Mouse (Mus musculus): Measurements from ENCODE around the gene Reln. TPM values are rescaled to one million over a fixed set of nuclear protein-coding genes. Genes with fewer than 3 reads are reported as not detected.

The Reln gene
- polyA plus RNA-seq, 1 experiment = 6.4 TPM

DNA sequence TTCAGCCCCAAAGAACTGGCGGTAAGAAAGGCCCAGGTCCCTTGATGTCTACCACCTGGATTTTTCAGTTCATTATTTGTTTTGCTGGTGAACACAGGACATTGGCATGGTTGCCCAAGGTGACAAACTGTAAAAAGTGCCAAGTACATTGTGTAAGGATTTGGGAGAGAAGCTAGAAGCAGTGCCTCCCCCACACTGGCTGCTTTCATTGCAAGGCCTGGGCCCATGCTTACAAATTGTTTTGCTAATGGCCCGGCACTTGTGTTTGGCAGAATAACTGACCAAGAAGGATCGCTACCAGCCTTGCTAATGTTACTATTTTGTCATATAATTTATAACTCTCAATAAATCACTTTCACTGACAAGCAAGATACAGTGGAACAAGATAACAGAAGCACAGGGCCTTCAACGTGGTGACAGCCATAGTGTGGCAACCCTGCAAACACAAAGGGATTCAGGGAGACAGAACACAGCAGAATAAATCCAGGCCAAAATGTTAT lies 425.2 kb downstream of the Reln start:
- 58% methylated on average over 4 of the region's 4 CpGs for WGBS
- H3K4me3 ChIP-seq (replicated peaks; ENCODE audit: extremely low read depth, low read depth, low read length) = no peak overlapping the region
- TF ChIP-seq CTCF (IDR thresholded peaks at IDR 0.05; ENCODE audit: insufficient read depth, low read length) = no peak
- no peak for TF ChIP-seq POLR2A (IDR thresholded peaks at IDR 0.05; ENCODE audit: borderline replicate concordance, extremely low read depth, low read depth, low read length)
- DNase-seq = no peak
- H3K4me1 ChIP-seq (ENCODE audit: control insufficient read depth, insufficient read depth, low read length) = no peaks in the 10 kb centered on the region

DNA sequence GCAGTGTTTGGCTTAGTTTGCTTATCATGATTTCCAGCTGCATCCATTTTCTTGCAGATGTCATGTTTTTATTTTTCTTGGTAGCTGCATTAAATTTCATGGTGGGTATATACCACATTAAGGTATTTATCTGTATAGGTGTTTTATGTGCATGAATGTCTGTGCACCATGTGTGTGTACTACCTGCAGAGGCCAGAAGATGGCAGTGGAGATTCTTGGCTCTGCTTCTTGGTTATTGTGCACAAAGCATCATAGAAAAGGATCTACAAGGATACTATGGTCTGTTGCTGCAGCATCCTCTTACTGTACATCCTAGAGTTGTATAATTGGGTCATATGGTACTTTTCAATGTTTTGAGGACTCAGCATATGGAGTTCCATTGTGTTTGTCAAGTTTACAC lies 428.5 kb downstream of the Reln start:
- Histone ChIP-seq H3K4me3 (replicated peaks; ENCODE audit: extremely low read depth, low read depth, low read length) (no peak overlapping the region), H3K4me1 (ENCODE audit: control insufficient read depth, insufficient read depth, low read length) (no peaks in the 10 kb centered on the region)
- TF ChIP-seq POLR2A (IDR thresholded peaks at IDR 0.05; ENCODE audit: borderline replicate concordance, extremely low read depth, low read depth, low read length) = no peak
- TF ChIP-seq CTCF (IDR thresholded peaks at IDR 0.05; ENCODE audit: insufficient read depth, low read length) = no peak
- no peak for DNase-seq

GRCm38 (mm10) chr5:21914776-21915175 lies 429.7 kb downstream of the Reln start:
- no peak overlapping the region for H3K4me3 ChIP-seq (replicated peaks; ENCODE audit: extremely low read depth, low read depth, low read length)
- DNase-seq = no peak
- WGBS = 61% methylated on average over 3 of the region's 3 CpGs
- TF ChIP-seq CTCF (IDR thresholded peaks at IDR 0.05; ENCODE audit: insufficient read depth, low read length) (no peak), POLR2A (IDR thresholded peaks at IDR 0.05; ENCODE audit: borderline replicate concordance, extremely low read depth, low read depth, low read length) (no peak)
- no peaks in the 10 kb centered on the region for H3K4me1 ChIP-seq (ENCODE audit: control insufficient read depth, insufficient read depth, low read length)

DNA sequence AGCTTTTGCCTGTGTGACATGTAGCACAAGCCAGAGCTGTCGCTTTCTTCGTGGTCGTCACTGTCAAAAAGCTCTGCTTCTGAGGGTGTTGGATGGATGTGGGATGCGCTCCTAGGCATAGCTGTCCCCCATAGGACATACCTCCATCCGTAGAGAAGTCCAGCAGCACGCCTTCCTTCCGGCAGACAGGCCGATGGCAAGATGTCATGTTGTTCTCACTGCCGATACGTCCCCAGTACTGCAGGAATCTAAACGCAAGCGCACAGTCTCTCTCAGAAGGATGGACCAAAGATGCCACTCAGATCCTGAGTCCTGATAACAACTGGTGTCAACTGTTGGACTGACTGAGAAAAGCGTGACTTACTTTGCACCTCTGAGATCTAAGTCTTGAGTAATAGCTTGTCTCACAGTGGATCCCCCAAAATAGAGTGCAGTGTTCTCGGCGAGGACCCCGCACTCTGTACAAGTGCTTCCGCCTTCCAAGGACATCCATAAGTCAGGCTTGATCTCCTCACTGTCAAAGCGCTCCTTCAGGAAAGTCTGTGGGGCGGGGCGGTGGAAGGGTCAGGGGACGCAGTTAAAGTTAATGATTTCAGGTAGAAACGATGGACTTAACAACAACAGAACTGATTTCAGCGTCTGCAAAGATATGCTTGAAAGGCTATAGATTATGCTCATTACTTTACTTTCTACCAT lies 431.5 kb downstream of the Reln start:
- WGBS = 80% methylated on average over 23 of the region's 23 CpGs
- DNase-seq = no peak
- no peak for TF ChIP-seq POLR2A (IDR thresholded peaks at IDR 0.05; ENCODE audit: borderline replicate concordance, extremely low read depth, low read depth, low read length)
- TF ChIP-seq CTCF (IDR thresholded peaks at IDR 0.05; ENCODE audit: insufficient read depth, low read length) = no peak

GRCm38 (mm10) chr5:21910726-21911125 lies 433.8 kb downstream of the Reln start:
- DNase-seq = no peak
- no peaks in the 10 kb centered on the region for H3K4me1 ChIP-seq (ENCODE audit: control insufficient read depth, insufficient read depth, low read length)
- H3K4me3 ChIP-seq (replicated peaks; ENCODE audit: extremely low read depth, low read depth, low read length) = no peak overlapping the region
- TF ChIP-seq POLR2A (IDR thresholded peaks at IDR 0.05; ENCODE audit: borderline replicate concordance, extremely low read depth, low read depth, low read length) (no peak), CTCF (IDR thresholded peaks at IDR 0.05; ENCODE audit: insufficient read depth, low read length) (no peak)
- WGBS = 90% methylated on average over 12 of the region's 12 CpGs

More for the DNA sequence above, 431.5 kb downstream of the Reln start:
- no peaks in the 10 kb centered on the region for H3K4me1 ChIP-seq (ENCODE audit: control insufficient read depth, insufficient read depth, low read length)
- no peak overlapping the region for H3K4me3 ChIP-seq (replicated peaks; ENCODE audit: extremely low read depth, low read depth, low read length)

GRCm38 (mm10) chr5:21909713-21910112 lies 434.8 kb downstream of the Reln start:
- no peak overlapping the region for H3K4me3 ChIP-seq (replicated peaks; ENCODE audit: extremely low read depth, low read depth, low read length)
- DNase-seq = no peak
- H3K4me1 ChIP-seq (ENCODE audit: control insufficient read depth, insufficient read depth, low read length) = no peaks in the 10 kb centered on the region
- TF ChIP-seq CTCF (IDR thresholded peaks at IDR 0.05; ENCODE audit: insufficient read depth, low read length) (no peak), POLR2A (IDR thresholded peaks at IDR 0.05; ENCODE audit: borderline replicate concordance, extremely low read depth, low read depth, low read length) (no peak)
- 76% methylated on average over 3 of the region's 3 CpGs for WGBS

- Histone ChIP-seq H3K4me1 (ENCODE audit: control insufficient read depth, insufficient read depth, low read length) (no peaks in the 10 kb centered on the region), H3K4me3 (replicated peaks; ENCODE audit: extremely low read depth, low read depth, low read length) (no peak overlapping the region)
- no peak for DNase-seq
- no peak for TF ChIP-seq POLR2A (IDR thresholded peaks at IDR 0.05; ENCODE audit: borderline replicate concordance, extremely low read depth, low read depth, low read length)
- no peak for TF ChIP-seq CTCF (IDR thresholded peaks at IDR 0.05; ENCODE audit: insufficient read depth, low read length)
- 61% methylated on average over 12 of the region's 12 CpGs for WGBS
These were observed 443.1 kb downstream of the Reln start for GRCm38 (mm10) chr5:21901411-21901810.

- no peak for DNase-seq
- TF ChIP-seq CTCF (IDR thresholded peaks at IDR 0.05; ENCODE audit: insufficient read depth, low read length) = no peak
- no peak for TF ChIP-seq POLR2A (IDR thresholded peaks at IDR 0.05; ENCODE audit: borderline replicate concordance, extremely low read depth, low read depth, low read length)
- H3K4me3 ChIP-seq (replicated peaks; ENCODE audit: extremely low read depth, low read depth, low read length) = no peak overlapping the region
- 41% methylated on average over 6 of the region's 6 CpGs for WGBS
- H3K4me1 ChIP-seq (ENCODE audit: control insufficient read depth, insufficient read depth, low read length) = no peaks in the 10 kb centered on the region
These were observed 443.6 kb downstream of the Reln start for GRCm38 (mm10) chr5:21900891-21901290.

- DNase-seq = no peak
- TF ChIP-seq POLR2A (IDR thresholded peaks at IDR 0.05; ENCODE audit: borderline replicate concordance, extremely low read depth, low read depth, low read length) (no peak), CTCF (IDR thresholded peaks at IDR 0.05; ENCODE audit: insufficient read depth, low read length) (no peak)
- WGBS = 74% methylated on average over 6 of the region's 6 CpGs
- H3K4me3 ChIP-seq (replicated peaks; ENCODE audit: extremely low read depth, low read depth, low read length) = no peak overlapping the region
- no peaks in the 10 kb centered on the region for H3K4me1 ChIP-seq (ENCODE audit: control insufficient read depth, insufficient read depth, low read length)
These were observed 445.6 kb downstream of the Reln start for GRCm38 (mm10) chr5:21898875-21899274.

DNA sequence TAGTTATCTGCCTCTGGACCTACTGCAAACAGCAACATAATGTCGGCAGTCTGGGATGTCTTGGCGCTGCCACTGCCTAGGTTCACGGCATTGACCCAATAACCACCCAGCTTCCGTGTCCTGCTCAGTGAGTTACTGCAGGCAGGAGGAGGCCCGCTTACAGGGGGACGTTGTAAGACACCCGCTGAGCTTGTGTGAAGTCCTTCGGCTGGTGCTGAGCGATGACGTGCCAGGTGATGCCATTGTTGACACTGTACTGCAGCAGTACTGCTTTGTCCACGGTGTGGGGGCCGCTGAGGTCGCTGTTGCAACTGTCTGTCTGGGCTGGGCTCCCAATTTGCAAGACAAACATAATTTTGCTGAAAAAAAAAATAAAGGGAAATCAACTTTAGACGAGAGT lies 447.9 kb downstream of the Reln start:
- H3K4me1 ChIP-seq (ENCODE audit: control insufficient read depth, insufficient read depth, low read length) = no peaks in the 10 kb centered on the region
- H3K4me3 ChIP-seq (replicated peaks; ENCODE audit: extremely low read depth, low read depth, low read length) = no peak overlapping the region
- DNase-seq = no peak
- TF ChIP-seq POLR2A (IDR thresholded peaks at IDR 0.05; ENCODE audit: borderline replicate concordance, extremely low read depth, low read depth, low read length) = no peak
- no peak for TF ChIP-seq CTCF (IDR thresholded peaks at IDR 0.05; ENCODE audit: insufficient read depth, low read length)
- WGBS = 39% methylated on average over 14 of the region's 14 CpGs
